Mouse (Mus musculus): ENCODE measurements around the gene Plcl2.
"Not testable (repeated sequence)": the region's sequence is repeated elsewhere in the genome, so short reads cannot be mapped to it uniquely, and the experiment has no call there.

The Plcl2 gene

GRCm38 (mm10) chr17:50530089-50530488 is 20.9 kb downstream of the Plcl2 start:
- in situ Hi-C loops (cut with MboI, MseI) = no loop called here

GRCm38 (mm10) chr17:50534889-50535288 is 25.7 kb downstream of the Plcl2 start:
- in situ Hi-C loops (cut with MboI, MseI) = not testable (repeated sequence)

GRCm38 (mm10) chr17:50536409-50537194 is 27.4 kb downstream of the Plcl2 start:
- in situ Hi-C loops (cut with MboI, MseI) = no loop called here

GRCm38 (mm10) chr17:50537786-50538185 is 28.6 kb downstream of the Plcl2 start:
- in situ Hi-C loops (cut with MboI, MseI) = no loop called here

GRCm38 (mm10) chr17:50544860-50545259 is 35.7 kb downstream of the Plcl2 start:
- in situ Hi-C loops (cut with MboI, MseI) = loop anchor here in 1 of 2 experiments (10.0 kb wide), 1 partner anchor 1910 kb away; no protein-coding TSS in a partner anchor

- in situ Hi-C loops (cut with MboI, MseI) = loop anchor here in 1 of 2 experiments (10.0 kb wide), 1 partner anchor 1910 kb away; no protein-coding TSS in a partner anchor
Measured at GRCm38 (mm10) chr17:50545274-50545673, 36.1 kb downstream of the Plcl2 start.

GRCm38 (mm10) chr17:50552130-50552529 is 42.9 kb downstream of the Plcl2 start:
- in situ Hi-C loops (cut with MboI, MseI) = no loop called here

GRCm38 (mm10) chr17:50557566-50558238 is 48.5 kb downstream of the Plcl2 start:
- in situ Hi-C loops (cut with MboI, MseI) = no loop called here

GRCm38 (mm10) chr17:50558239-50558625 is 49.0 kb downstream of the Plcl2 start:
- in situ Hi-C loops (cut with MboI, MseI) = no loop called here

GRCm38 (mm10) chr17:50565376-50566123 is 56.3 kb downstream of the Plcl2 start:
- in situ Hi-C loops (cut with MboI, MseI) = loop anchor here in 1 of 2 experiments (10.0 kb wide), 1 partner anchor 571 kb away; no protein-coding TSS in a partner anchor

- in situ Hi-C loops (cut with MboI, MseI) = loop anchor here in 1 of 2 experiments (10.0 kb wide), 1 partner anchor 574 kb away; no protein-coding TSS in a partner anchor
Measured at GRCm38 (mm10) chr17:50568846-50569245, 59.6 kb downstream of the Plcl2 start.

GRCm38 (mm10) chr17:50570228-50570627 is 61.0 kb downstream of the Plcl2 start:
- in situ Hi-C loops (cut with MboI, MseI) = not testable (repeated sequence)

GRCm38 (mm10) chr17:50570681-50571398 is 61.6 kb downstream of the Plcl2 start:
- in situ Hi-C loops (cut with MboI, MseI) = no loop called here

- in situ Hi-C loops (cut with MboI, MseI) = no loop called here
Measured at GRCm38 (mm10) chr17:50574161-50574560, 65.0 kb downstream of the Plcl2 start.

GRCm38 (mm10) chr17:50580416-50580815 is 71.2 kb downstream of the Plcl2 start:
- in situ Hi-C loops (cut with MboI, MseI) = loop anchor here in 1 of 2 experiments (10.0 kb wide), 1 partner anchor 214 kb away; no protein-coding TSS in a partner anchor

- in situ Hi-C loops (cut with MboI, MseI) = loop anchor here in 1 of 2 experiments (10.0 kb wide), 1 partner anchor 208 kb away; no protein-coding TSS in a partner anchor
Measured at GRCm38 (mm10) chr17:50586834-50587233, 77.6 kb downstream of the Plcl2 start.

GRCm38 (mm10) chr17:50587941-50588340 is 78.7 kb downstream of the Plcl2 start:
- in situ Hi-C loops (cut with MboI, MseI) = loop anchor here in 1 of 2 experiments (10.0 kb wide), 1 partner anchor 207 kb away; no protein-coding TSS in a partner anchor

- in situ Hi-C loops (cut with MboI, MseI) = loop anchor here in 1 of 2 experiments (10.0 kb wide), 1 partner anchor 645 kb away; no protein-coding TSS in a partner anchor
Measured at GRCm38 (mm10) chr17:50600178-50600577, 91.0 kb downstream of the Plcl2 start.

GRCm38 (mm10) chr17:50600696-50601095 is 91.5 kb downstream of the Plcl2 start:
- in situ Hi-C loops (cut with MboI, MseI) = loop anchor here in 1 of 2 experiments (10.0 kb wide), 1 partner anchor 646 kb away; no protein-coding TSS in a partner anchor

GRCm38 (mm10) chr17:50606890-50607289 is 97.7 kb downstream of the Plcl2 start:
- in situ Hi-C loops (cut with MboI, MseI) = loop anchor here in 1 of 2 experiments (10.0 kb wide), 1 partner anchor 652 kb away; no protein-coding TSS in a partner anchor
